Mouse (Mus musculus): Measurements from ENCODE around the gene Tdrd5. TPM values are rescaled to one million over a fixed set of nuclear protein-coding genes. Genes with fewer than 3 reads are reported as not detected.
"Not testable (repeated sequence)": the region's sequence is repeated elsewhere in the genome, so short reads cannot be mapped to it uniquely, and the experiment has no call there.

Tdrd5 gene
- total RNA-seq, 1 experiment from 2014 or later = not detected

DNA sequence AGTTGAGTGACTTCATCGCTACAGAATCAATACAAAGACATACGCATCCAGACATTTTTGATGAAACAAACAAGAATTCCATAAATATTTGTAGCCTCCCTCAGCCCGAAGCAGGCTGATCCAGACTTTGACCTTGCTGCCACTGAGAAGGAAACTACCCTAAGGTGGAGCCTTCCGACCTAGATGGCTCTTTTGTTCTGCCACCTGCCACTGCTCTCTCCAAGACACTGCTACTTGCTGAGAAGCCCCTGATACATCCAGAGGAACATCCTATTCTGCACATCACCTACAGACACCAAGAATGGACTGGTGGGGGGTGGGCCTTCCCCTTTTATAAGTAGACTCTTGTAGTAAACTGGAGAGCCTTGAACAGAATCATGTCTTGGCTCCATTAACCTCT, 52.4 kb downstream of the Tdrd5 start:
- not testable (repeated sequence) for DNase-seq

GRCm38 (mm10) chr1:156247893-156248292, 55.6 kb downstream of the Tdrd5 start:
- no peak for DNase-seq

DNA sequence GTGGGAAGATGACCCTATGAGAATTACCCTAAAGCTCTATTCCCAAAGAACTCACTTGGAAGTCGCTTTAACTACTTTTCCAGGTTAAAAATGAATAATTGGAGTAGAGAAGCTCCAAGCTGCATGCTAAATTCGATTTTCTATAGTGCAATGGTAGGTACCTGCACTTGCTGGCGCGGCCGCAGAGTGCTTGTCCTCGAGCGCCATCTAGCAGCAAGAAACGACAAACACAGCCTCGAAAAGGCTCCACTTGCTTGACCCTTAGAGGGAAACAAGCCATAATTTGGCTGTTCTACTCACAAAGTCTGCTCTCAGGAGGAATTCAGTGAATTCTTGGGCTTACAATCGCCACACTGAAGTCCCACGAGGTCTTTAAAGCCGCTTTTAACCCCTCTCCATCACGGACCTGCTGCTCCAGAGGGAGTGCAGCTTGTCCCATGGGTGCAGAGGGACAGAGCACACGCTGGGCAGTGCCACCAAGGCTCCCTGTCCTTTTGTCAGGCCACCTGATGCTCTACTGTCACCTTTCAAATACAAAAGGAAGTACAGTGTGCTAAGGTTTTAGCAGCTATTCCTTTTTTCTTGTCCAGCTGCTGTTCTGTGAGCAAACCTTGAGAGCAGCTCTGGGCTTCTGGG, 61.6 kb downstream of the Tdrd5 start:
- DNase-seq = peak; percentile 55

- DNase-seq = no peak
These were observed 62.4 kb downstream of the Tdrd5 start for GRCm38 (mm10) chr1:156241035-156241434.

- no peak for DNase-seq
These were observed 72.3 kb downstream of the Tdrd5 start for GRCm38 (mm10) chr1:156231122-156231521.

DNA sequence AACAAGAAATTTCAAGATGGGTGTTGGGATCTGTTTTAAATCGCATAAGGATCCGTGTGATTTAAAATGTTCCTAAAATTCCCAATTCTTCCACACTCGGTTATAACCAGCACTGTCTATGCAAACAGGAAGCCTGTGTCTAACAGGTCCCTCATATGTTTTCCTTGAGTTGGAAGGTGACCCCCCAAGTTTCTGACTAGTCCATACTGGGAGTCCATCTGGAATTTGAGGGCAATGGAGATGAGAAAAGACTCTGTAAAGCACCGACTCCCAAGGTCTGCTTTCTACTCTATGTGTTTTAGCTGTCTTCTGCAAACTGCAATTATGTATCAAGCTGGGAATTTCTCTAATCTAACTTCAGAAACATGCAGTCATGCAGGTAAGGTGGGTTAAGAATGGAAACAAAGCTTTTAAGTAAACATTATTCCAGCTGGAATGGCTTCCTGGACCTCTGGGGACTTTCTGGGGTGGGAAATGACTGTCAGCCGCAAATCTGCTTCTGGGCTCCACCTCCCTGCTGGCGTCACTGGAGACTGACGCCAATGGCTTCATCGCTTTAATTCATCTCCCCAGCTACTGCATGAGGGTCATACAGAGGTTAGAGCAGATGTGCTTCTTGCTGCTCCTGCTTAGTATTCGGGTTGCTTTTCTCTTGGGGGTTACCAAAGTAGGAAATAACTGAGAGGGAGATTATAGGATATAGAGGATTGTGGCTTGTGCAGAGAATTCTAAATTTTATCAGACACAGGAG, 73.0 kb downstream of the Tdrd5 start:
- DNase-seq = peak; percentile 11

DNA sequence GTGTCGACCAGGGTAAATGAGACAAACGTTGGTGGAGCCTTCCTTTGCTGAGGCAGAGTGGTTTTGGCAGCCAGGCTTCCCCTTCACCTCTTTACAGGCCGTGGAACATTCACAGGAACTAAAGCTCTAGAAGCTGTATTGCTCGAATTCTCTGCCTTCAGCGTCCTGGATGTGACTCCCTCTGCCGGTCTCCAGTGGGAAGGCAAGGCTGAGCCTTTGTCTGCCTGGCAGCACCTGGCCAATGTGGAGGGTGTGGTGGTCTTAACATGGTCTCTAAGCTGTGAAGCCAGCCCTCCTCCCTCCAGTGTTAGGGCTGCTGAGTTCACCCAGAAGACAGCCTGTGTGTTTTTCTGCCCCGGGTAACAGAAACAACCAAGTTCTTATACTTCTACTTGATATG, 74.0 kb downstream of the Tdrd5 start:
- peak; percentile 58 for DNase-seq

GRCm38 (mm10) chr1:156228728-156229127, 74.7 kb downstream of the Tdrd5 start:
- DNase-seq = no peak

GRCm38 (mm10) chr1:156226903-156227302, 76.6 kb downstream of the Tdrd5 start:
- no peak for DNase-seq

DNA sequence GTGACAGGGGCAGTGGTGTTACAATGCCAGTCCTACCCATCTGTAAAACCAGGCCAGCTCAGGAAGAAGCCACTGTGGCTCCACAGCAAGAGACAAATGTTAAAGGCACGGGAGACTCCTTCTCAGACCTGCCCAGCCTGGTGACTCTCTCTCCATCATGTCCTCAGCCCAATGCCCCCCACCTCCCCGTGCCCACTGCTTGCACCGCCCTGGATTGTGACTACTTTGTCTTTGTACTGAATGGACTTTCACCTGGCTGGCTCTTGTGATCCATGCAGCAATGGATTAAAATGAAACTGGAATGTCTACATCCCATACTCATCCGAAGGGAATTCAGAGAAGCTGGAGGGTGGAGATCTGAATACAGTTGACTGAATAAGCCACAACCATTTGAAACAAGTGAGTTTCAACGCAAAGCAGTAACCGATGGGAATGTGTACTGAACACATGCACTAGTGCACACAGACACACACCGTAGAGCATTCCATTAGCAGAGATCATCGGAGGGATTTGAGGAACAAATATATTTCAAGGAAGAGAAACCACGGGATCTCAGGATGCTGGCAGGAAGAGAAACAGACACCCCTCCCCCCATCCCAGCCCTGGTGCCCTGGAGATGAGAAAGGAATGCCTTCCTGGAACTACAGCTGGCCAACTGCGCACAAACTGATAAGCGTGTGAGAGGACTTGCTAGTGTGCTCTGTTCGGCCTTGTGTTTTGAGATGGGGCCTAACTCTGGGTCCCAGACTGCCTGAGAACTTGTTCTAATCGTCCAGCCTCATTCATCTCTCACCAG, 81.1 kb downstream of the Tdrd5 start:
- DNase-seq = no peak

DNA sequence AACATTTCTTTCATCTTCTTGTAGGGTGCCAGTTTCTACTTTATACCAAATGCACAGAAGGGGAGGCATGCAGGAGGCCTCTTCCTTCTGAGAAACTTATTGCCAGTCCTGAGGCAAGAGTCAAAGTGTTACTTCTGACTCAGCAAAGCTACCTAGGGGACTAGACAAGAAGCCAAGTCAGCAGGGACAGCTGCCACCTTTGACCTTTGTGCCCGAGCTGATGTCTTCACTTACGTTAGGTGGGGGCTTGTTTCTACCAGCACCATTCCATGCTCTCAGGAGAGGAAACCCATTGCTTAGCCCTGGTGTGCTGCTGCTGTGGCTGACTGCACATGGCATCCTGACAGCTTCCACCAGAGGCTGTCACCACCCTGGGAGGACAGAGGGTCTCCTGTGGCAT, 82.1 kb downstream of the Tdrd5 start:
- no peak for DNase-seq

DNA sequence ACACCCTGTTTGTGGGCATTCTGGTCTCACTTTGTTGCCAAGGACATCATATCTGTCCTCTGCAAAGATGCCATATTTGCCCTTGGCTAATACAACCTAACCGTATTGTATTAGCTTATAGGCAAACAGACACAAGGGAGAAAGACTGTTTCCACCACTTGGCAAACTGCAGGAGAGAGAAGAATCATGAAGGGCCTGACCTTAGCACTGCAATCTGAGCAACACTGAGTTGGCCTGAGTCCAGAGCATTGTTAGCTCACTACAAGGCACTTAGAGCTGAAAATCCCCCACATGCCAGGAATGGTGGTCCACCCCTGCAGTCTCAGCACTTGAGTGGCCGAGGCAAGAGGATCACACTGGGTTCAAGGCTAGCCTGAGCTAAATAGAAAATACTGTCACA, 84.9 kb downstream of the Tdrd5 start:
- peak; percentile 24 for DNase-seq

- DNase-seq = no peak
These were observed 85.5 kb downstream of the Tdrd5 start for GRCm38 (mm10) chr1:156217941-156218340.

DNA sequence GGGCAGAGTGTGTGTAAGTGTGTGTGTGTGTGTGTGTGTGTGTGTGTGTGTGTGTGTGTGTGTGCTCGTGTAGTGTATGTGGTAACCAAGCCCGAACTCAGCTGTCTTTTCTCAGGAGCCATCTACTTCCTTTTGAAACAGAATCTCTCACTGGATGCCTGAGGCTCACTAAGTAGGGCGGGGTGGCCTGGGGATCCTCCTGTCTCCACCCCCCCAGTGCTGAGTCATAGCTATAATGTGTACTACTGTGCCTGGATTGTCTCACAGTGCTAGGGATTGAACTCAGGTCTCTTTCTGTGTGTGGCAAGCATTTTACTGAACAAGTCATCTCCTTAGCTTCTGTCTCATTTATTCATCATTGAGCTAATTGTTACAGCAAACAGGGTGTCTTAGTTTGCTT, 86.1 kb downstream of the Tdrd5 start:
- DNase-seq = peak; percentile 42

DNA sequence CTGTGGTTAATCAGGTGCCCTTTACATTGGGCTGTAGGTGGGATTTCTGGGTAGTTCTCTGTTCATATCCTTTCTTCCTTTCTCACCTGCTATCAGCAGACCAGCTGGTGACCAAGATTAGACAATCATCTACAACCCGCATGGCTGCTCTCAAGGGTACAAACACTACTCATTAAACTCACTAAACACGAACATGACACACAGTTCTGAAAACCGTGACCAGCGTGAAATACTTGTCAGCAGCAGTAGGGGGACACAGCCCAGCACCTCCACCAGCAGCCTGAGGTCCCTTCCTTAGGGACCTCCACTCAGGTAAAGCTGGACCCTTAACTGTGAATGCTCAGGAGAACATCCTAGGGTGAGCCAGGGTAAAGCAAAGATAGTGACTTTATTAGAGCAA, 87.2 kb downstream of the Tdrd5 start:
- DNase-seq = no peak

GRCm38 (mm10) chr1:156214651-156215050, 88.8 kb downstream of the Tdrd5 start:
- no peak for DNase-seq

DNA sequence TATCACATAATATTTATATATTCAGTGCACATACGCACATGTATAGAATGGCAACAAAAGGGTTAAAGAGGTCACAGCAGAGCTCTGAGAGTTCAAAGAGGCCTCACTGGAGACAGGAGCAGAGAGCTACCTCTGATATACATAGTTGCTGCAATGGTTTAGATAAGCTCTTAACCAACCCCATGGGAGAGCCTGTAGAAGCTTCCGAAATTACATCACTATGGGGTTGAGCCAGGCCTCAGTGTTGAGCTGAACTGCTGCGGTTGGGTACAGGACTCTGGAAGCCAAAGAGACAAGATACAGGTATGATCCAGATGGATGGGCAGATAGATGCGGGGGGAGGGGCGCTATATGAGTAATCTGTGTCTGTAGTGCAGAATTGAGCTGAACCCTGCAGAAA, 90.5 kb downstream of the Tdrd5 start:
- no peak for DNase-seq

- DNase-seq = no peak
These were observed 91.6 kb downstream of the Tdrd5 start for GRCm38 (mm10) chr1:156211809-156212317.

Other genes with a start within 250 kb of the Tdrd5 start
- gene Fam163a, start 98.6 kb downstream of the Tdrd5 start, total RNA-seq (2021) = 7.6 and 14.1 TPM in 2 replicates
- gene Nphs2, start 7.1 kb upstream of the Tdrd5 start, total RNA-seq (2021) = not detected in 2 replicates
- gene Gm2000, start 62.4 kb upstream of the Tdrd5 start, total RNA-seq (2021) = 571 and 676 TPM in 2 replicates
- 2.9 and 5.6 TPM in 2 replicates for gene Axdnd1, start 117.5 kb upstream of the Tdrd5 start, total RNA-seq (2021)
- gene Soat1, start 170.7 kb upstream of the Tdrd5 start, total RNA-seq (2021) = 728 and 1,057 TPM in 2 replicates
- 36.1 and 38.0 TPM in 2 replicates for gene Gm10031, start 220.3 kb upstream of the Tdrd5 start, total RNA-seq (2021)

All from adrenal gland, postnatal 25 days (tissue).